Mouse (Mus musculus) intestine, embryonic 14.5 days (tissue): ENCODE data around the gene Tom1. TPM values are rescaled to one million over a fixed set of nuclear protein-coding genes. Genes with fewer than 3 reads are reported as not detected.

Source experiments
- ATAC-seq: fragments of 200-750 bp; cut with Nextera tagmentation; replicated peaks from 2 replicates; pipeline ENCODE4 v1.8.0; 2017; ENCODE audit warnings: low read depth, moderate number of reproducible peaks, moderate TSS enrichment, moderate library complexity; ENCODE audit not compliant: low FRiP score, low TSS enrichment
- DNase-seq: peaks from one replicate; pipeline ENCODE4 v3.0.0-alpha.2; 2018; ENCODE audit warnings: low spot score
- H3K27ac ChIP-seq: fragments of 300-500 bp; sonication (generic); 2 replicates; pipeline ENCODE4 v1.5.1; 2014; ENCODE audit warnings: low read depth, mild to moderate bottlenecking, control low read depth
- H3K27me3 ChIP-seq: fragments of 300-500 bp; sonication (generic); replicated peaks from 2 replicates; pipeline ENCODE4 v1.6.1; 2014; ENCODE audit warnings: low read length, control low read depth; ENCODE audit not compliant: control insufficient read depth, insufficient read depth
- H3K36me3 ChIP-seq: fragments of 300-500 bp; sonication (generic); 2 replicates; pipeline ENCODE4 v1.6.1; 2014; ENCODE audit warnings: low read length, control low read depth; ENCODE audit not compliant: control insufficient read depth, insufficient read depth
- H3K4me1 ChIP-seq: fragments of 300-500 bp; sonication (generic); replicated peaks from 2 replicates; pipeline ENCODE4 v1.6.1; 2014; ENCODE audit warnings: low read length, control low read depth, mixed read lengths; ENCODE audit not compliant: control insufficient read depth, insufficient read depth
- H3K4me2 ChIP-seq: fragments of 300-500 bp; sonication (generic); 2 replicates; pipeline ENCODE4 v1.6.1; 2014; ENCODE audit warnings: low read length
- H3K4me3 ChIP-seq: fragments of 300-500 bp; sonication (generic); 2 replicates; pipeline ENCODE4 v1.5.1; 2014; ENCODE audit warnings: low read depth, low read length, control low read depth, mixed read lengths
- H3K9ac ChIP-seq: fragments of 300-500 bp; sonication (generic); 2 replicates; pipeline ENCODE4 v1.6.1; 2014; ENCODE audit warnings: mild to moderate bottlenecking, low read length
- H3K9me3 ChIP-seq: fragments of 300-500 bp; sonication (generic); 2 replicates; pipeline ENCODE4 v1.6.1; 2016; ENCODE audit warnings: low read length, control low read depth; ENCODE audit not compliant: control insufficient read depth
- WGBS: fragments of 180-500 bp; shearing (Covaris S2); extraction: QIAGEN DNeasy Blood & Tissue Kit; methylation state at CpG from one replicate; pipeline ENCODE4 v1.1.7; 2014; 5-methylcytosine and 5-hydroxymethylcytosine counted together
- polyA plus RNA-seq: library from polyadenylated mRNA; unstranded; fragments of >200 nt; fragmentation: Nextera tagmentation; extraction: Ambion mirVana; gene quantifications from 2 replicates; pipeline ENCODE4 v1.2.1, GENCODE M21; 2014

Tom1 gene
- polyA plus RNA-seq, 1 experiment from 2014 or later, result 27.2 TPM

GRCm38 (mm10) chr8:75109236-75109967 lies 75.9 kb downstream of the Tom1 start, which contains the start of gene Mcm5:
TSS of gene Mcm5 (plus strand) at chr8:75109569.
- peak; percentile 99 for DNase-seq
- under 1% methylated on average over 59 of the region's 59 CpGs for whole genome bisulfite sequencing
- no peaks in the 10 kb centered on the region for H3K9me3 ChIP-seq
- H3K27me3 ChIP-seq, result no peaks in the 10 kb centered on the region
- peak within 1 kb of the TSS; percentile 90 for H3K27ac ChIP-seq
- H3K4me2 ChIP-seq, result peak within 1 kb of the TSS; percentile 73
- peaks cover 38% of the 10 kb centered on the region for H3K36me3 ChIP-seq
- peaks cover 17% of the 10 kb centered on the region; the same call in 1 of the 2 replicates for H3K4me1 ChIP-seq
- peak within 1 kb of the TSS; percentile 79 for H3K9ac ChIP-seq
- peak within 1 kb of the TSS; percentile 91 for H3K4me3 ChIP-seq
- ATAC-seq, result peak; percentile 97

GRCm38 (mm10) chr8:75110093-75110492 lies 76.6 kb downstream of the Tom1 start:
- Histone ChIP-seq H3K27me3 (no peaks in the 10 kb centered on the region), H3K9me3 (no peaks in the 10 kb centered on the region), H3K4me1 (peaks cover 17% of the 10 kb centered on the region; the same call in 1 of the 2 replicates), H3K4me3 (peak overlapping the region; percentile 91), H3K36me3 (peaks cover 45% of the 10 kb centered on the region), H3K9ac (peak overlapping the region; percentile 79), H3K4me2 (peak overlapping the region; percentile 65), H3K27ac (no peak overlapping the region)
- no peak for ATAC-seq
- 15% methylated on average over 13 of the region's 13 CpGs for WGBS
- peak; percentile 53 for DNase-seq

GRCm38 (mm10) chr8:75118505-75118904 lies 85.0 kb downstream of the Tom1 start:
- Histone ChIP-seq H3K36me3 (peaks cover 99% of the 10 kb centered on the region), H3K9me3 (no peaks in the 10 kb centered on the region), H3K9ac (no peak overlapping the region), H3K27me3 (no peaks in the 10 kb centered on the region), H3K27ac (no peak overlapping the region), H3K4me3 (no peak overlapping the region), H3K4me1 (no peaks in the 10 kb centered on the region), H3K4me2 (no peak overlapping the region)
- no peak for ATAC-seq
- DNase-seq, result no peak
- WGBS, result 93% methylated on average over 1 of the region's 1 CpGs

- no peak for DNase-seq
- H3K4me3 ChIP-seq, result no peak overlapping the region
- ATAC-seq, result no peak
- H3K4me2 ChIP-seq, result no peak overlapping the region
- WGBS, result 97% methylated on average over 2 of the region's 2 CpGs
- peaks cover 99% of the 10 kb centered on the region for H3K36me3 ChIP-seq
- no peaks in the 10 kb centered on the region for H3K4me1 ChIP-seq
- H3K9ac ChIP-seq, result no peak overlapping the region
- no peak overlapping the region for H3K27ac ChIP-seq
- H3K9me3 ChIP-seq, result no peaks in the 10 kb centered on the region
- no peaks in the 10 kb centered on the region for H3K27me3 ChIP-seq
These were observed 85.8 kb downstream of the Tom1 start for GRCm38 (mm10) chr8:75119287-75119686.

Other genes with a start within 250 kb of the Tom1 start
- 86.3 and 90.8 TPM in 2 replicates for gene Isx, start 160.5 kb upstream of the Tom1 start, polyA plus RNA-seq
- 44.3 and 46.3 TPM in 2 replicates for gene Hmgxb4, start 40.3 kb upstream of the Tom1 start, polyA plus RNA-seq
- 8.8 and 10.1 TPM in 2 replicates for gene Hmox1, start 59.9 kb downstream of the Tom1 start, polyA plus RNA-seq
- gene Mcm5, start 75.9 kb downstream of the Tom1 start, polyA plus RNA-seq, result 153 and 168 TPM in 2 replicates
- gene Rasd2, start 180.2 kb downstream of the Tom1 start, polyA plus RNA-seq, result 2.5 and 2.7 TPM in 2 replicates